Mouse (Mus musculus) forebrain, embryonic 11.5 days (tissue): ENCODE measurements around the gene Lmx1b. TPM values are rescaled to one million over a fixed set of nuclear protein-coding genes. Genes with fewer than 3 reads are reported as not detected.

ENCODE experiments used
- ATAC-seq: fragments of 200-750 bp; cut with Nextera tagmentation; replicated peaks from 2 replicates; pipeline ENCODE4 v1.8.0; 2017; ENCODE audit warnings: moderate TSS enrichment; ENCODE audit not compliant: low FRiP score
- DNase-seq: peaks from one replicate; pipeline ENCODE4 v3.0.0-alpha.2; 2017; ENCODE audit warnings: low spot score
- H3K27ac ChIP-seq: fragments of 300-500 bp; sonication (generic); 2 replicates; pipeline ENCODE4 v1.5.1; 2014; ENCODE audit warnings: low read depth, low read length
- H3K27me3 ChIP-seq: fragments of 300-500 bp; sonication (generic); 2 replicates; pipeline ENCODE4 v1.6.1; 2014; ENCODE audit warnings: mild to moderate bottlenecking, low read length, mixed read lengths; ENCODE audit not compliant: control insufficient read depth, insufficient read depth
- H3K36me3 ChIP-seq: fragments of 300-500 bp; sonication (generic); 2 replicates; pipeline ENCODE4 v1.6.1; 2014; ENCODE audit warnings: mild to moderate bottlenecking, low read length, moderate library complexity, mixed read lengths; ENCODE audit not compliant: control insufficient read depth, insufficient read depth
- H3K4me1 ChIP-seq: fragments of 300-500 bp; sonication (generic); replicated peaks from 2 replicates; pipeline ENCODE4 v1.6.1; 2014; ENCODE audit warnings: low read length, mixed read lengths; ENCODE audit not compliant: control insufficient read depth, insufficient read depth
- H3K4me2 ChIP-seq: fragments of 300-500 bp; sonication (generic); 2 replicates; pipeline ENCODE4 v1.6.1; 2014; ENCODE audit warnings: low read depth, mild to moderate bottlenecking, low read length, moderate library complexity, mixed read lengths; ENCODE audit not compliant: severe bottlenecking
- H3K4me3 ChIP-seq: fragments of 300-500 bp; sonication (generic); 2 replicates; pipeline ENCODE4 v1.5.1; 2014; ENCODE audit warnings: low read depth, low read length
- H3K9ac ChIP-seq: fragments of 300-500 bp; sonication (generic); 2 replicates; pipeline ENCODE4 v1.6.1; 2014; ENCODE audit warnings: low read length
- H3K9me3 ChIP-seq: fragments of 300-500 bp; sonication (generic); 2 replicates; pipeline ENCODE4 v1.6.1; 2016; ENCODE audit warnings: low read length, mixed read lengths; ENCODE audit not compliant: control insufficient read depth
- WGBS: fragments of 180-500 bp; shearing (Covaris S2); extraction: QIAGEN DNeasy Blood & Tissue Kit; methylation state at CpG from one replicate; pipeline ENCODE4 v1.1.7; 2014; 5-methylcytosine and 5-hydroxymethylcytosine counted together
- polyA plus RNA-seq: library from polyadenylated mRNA; unstranded; fragments of >200 nt; fragmentation: Nextera tagmentation; extraction: Ambion mirVana; gene quantifications from 2 replicates; pipeline ENCODE4 v1.2.1, GENCODE M21; 2014

Lmx1b gene
- polyA plus RNA-seq, 1 experiment from 2014 or later: 1.0 TPM

GRCm38 (mm10) chr2:33600520-33600919, 39.8 kb downstream of the Lmx1b start:
- ATAC-seq (no peak), DNase-seq (no peak)
- H3K27ac ChIP-seq: no peak overlapping the region
- H3K36me3 ChIP-seq: no peaks in the 10 kb centered on the region
- no peaks in the 10 kb centered on the region for H3K9me3 ChIP-seq
- peaks cover 5% of the 10 kb centered on the region for H3K4me1 ChIP-seq
- peaks cover 22% of the 10 kb centered on the region for H3K27me3 ChIP-seq
- no peak overlapping the region for H3K4me3 ChIP-seq
- no peak overlapping the region for H3K9ac ChIP-seq
- H3K4me2 ChIP-seq: no peak overlapping the region
- WGBS: 55% methylated on average over 6 of the region's 6 CpGs

DNA sequence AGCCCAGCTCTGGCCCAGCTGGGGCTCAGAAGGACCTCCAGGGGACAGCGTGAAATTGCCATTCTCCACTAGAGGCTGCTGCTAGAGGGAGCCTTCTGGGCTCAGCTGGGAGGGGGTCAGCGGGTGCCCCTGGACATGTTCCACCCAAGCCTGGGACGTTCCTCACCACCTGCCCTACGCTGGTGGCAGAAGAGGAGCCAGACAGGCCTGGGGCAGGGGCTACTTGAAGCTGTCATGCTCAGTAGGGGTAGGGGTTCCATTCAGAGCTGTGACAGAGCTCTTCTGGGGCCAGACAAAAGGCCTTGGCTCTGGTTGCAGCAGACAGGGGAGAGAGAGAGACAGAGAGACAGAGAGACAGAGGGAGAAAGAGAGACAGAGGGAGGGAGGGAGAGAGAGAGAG, 42.9 kb downstream of the Lmx1b start:
- ATAC-seq: no peak

DNA sequence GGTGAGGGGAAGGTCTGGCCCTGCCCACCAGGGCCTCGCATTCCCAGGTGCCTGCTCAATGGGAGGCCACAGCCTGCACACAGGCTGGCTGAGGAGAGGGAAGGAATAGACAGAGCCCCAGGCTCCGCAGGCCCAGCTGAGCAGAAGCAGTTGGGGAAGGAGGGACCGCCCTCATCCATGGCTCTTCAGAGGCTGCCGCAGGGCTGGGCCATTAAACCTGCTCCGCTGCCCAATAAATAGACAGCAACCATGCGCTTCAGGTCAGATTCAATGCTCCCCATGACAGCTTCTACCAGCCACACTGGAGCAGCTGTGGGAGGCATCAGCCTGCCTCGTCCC, 45.3 kb downstream of the Lmx1b start:
- H3K27me3 ChIP-seq: peaks cover 16% of the 10 kb centered on the region

More for the DNA sequence above, 42.9 kb downstream of the Lmx1b start:
- peaks cover 18% of the 10 kb centered on the region for H3K4me1 ChIP-seq
- 45% methylated on average over 4 of the region's 4 CpGs for WGBS
- H3K9me3 ChIP-seq: no peaks in the 10 kb centered on the region
- DNase-seq: no peak
- H3K9ac ChIP-seq: no peak overlapping the region
- H3K27ac ChIP-seq: no peak overlapping the region
- no peak overlapping the region for H3K4me3 ChIP-seq
- H3K36me3 ChIP-seq: no peaks in the 10 kb centered on the region
- H3K4me2 ChIP-seq: no peak overlapping the region
- H3K27me3 ChIP-seq: peaks cover 13% of the 10 kb centered on the region

DNA sequence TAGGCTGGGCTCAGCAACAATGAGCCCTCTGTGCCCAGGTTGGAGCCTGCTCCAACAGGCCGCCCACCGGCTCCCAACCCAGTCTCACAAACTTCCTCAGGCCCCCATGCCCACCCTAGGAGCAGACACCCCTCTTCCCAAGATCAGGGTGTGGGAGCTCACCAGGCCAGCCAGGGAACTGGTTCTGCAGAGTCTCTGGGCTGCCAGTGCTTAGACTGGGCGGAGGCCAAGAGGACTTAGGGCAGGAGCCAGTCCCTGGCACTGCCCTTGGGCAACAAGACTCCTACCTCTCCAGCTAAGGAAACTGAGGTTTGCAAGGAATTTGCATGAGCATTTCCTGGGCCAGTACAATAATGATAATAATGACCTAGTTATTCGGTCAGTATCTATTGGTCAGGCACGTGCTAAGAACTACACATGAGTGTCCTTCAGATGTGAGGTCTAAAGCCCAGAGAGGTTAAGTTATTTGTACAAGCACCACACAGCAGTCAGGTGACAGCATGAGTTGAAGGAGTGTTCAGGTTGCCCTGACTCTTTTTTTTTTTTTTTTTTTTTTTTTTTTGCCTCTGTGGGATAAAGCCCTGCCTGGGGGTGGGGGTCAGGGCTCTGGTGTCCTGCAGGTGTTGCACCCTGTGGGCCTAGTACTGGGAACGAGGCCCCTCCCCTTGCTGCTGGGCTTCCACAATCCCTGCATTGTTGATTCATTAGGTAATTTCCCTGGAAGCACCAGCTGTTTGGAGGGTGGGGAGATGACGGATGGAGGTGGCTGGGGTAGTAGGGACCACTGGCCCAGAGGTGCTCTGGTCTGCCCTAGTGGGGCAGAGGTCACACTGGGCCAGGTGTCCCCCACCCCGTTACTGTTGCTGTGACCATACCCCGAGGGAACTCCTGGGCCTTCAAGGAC, 45.9 kb downstream of the Lmx1b start:
- Histone ChIP-seq H3K27me3 (peaks cover 16% of the 10 kb centered on the region), H3K4me3 (no peak overlapping the region), H3K9me3 (no peaks in the 10 kb centered on the region), H3K4me1 (peaks cover 20% of the 10 kb centered on the region), H3K4me2 (no peak overlapping the region), H3K9ac (no peak overlapping the region), H3K36me3 (no peaks in the 10 kb centered on the region), H3K27ac (no peak overlapping the region)
- WGBS: 47% methylated on average over 9 of the region's 9 CpGs
- ATAC-seq (0 out of 2 replicates have a peak, but pooled peaks have one; percentile 9), DNase-seq (no peak)

More for the DNA sequence above, 45.3 kb downstream of the Lmx1b start:
- H3K4me3 ChIP-seq: no peak overlapping the region
- no peak overlapping the region for H3K27ac ChIP-seq
- no peaks in the 10 kb centered on the region for H3K9me3 ChIP-seq
- no peak overlapping the region for H3K9ac ChIP-seq
- ATAC-seq (0 out of 2 replicates have a peak, but pooled peaks have one; percentile 11), DNase-seq (no peak)
- H3K4me1 ChIP-seq: peaks cover 20% of the 10 kb centered on the region
- 11% methylated on average over 7 of the region's 7 CpGs for WGBS
- H3K36me3 ChIP-seq: no peaks in the 10 kb centered on the region
- H3K4me2 ChIP-seq: no peak overlapping the region

GRCm38 (mm10) chr2:33592931-33593555, 47.3 kb downstream of the Lmx1b start:
- Histone ChIP-seq H3K4me3 (no peak overlapping the region), H3K4me1 (peaks cover 20% of the 10 kb centered on the region), H3K27me3 (peaks cover 17% of the 10 kb centered on the region), H3K9ac (peak overlapping the region; percentile 17; the same call in 1 of the 2 replicates), H3K36me3 (no peaks in the 10 kb centered on the region), H3K9me3 (no peaks in the 10 kb centered on the region), H3K27ac (no peak overlapping the region), H3K4me2 (no peak overlapping the region)
- 4% methylated on average over 12 of the region's 12 CpGs for WGBS
- ATAC-seq: peak; percentile 72
- peak; percentile 84 for DNase-seq

- Histone ChIP-seq H3K9ac (no peak overlapping the region), H3K4me2 (no peak overlapping the region), H3K27me3 (peaks cover 45% of the 10 kb centered on the region), H3K9me3 (no peaks in the 10 kb centered on the region), H3K4me3 (no peak overlapping the region), H3K27ac (no peak overlapping the region), H3K4me1 (peaks cover 26% of the 10 kb centered on the region), H3K36me3 (no peaks in the 10 kb centered on the region)
- 79% methylated on average over 9 of the region's 9 CpGs for WGBS
- ATAC-seq (no peak), DNase-seq (no peak)
These were observed 51.0 kb downstream of the Lmx1b start for GRCm38 (mm10) chr2:33589280-33589679.

DNA sequence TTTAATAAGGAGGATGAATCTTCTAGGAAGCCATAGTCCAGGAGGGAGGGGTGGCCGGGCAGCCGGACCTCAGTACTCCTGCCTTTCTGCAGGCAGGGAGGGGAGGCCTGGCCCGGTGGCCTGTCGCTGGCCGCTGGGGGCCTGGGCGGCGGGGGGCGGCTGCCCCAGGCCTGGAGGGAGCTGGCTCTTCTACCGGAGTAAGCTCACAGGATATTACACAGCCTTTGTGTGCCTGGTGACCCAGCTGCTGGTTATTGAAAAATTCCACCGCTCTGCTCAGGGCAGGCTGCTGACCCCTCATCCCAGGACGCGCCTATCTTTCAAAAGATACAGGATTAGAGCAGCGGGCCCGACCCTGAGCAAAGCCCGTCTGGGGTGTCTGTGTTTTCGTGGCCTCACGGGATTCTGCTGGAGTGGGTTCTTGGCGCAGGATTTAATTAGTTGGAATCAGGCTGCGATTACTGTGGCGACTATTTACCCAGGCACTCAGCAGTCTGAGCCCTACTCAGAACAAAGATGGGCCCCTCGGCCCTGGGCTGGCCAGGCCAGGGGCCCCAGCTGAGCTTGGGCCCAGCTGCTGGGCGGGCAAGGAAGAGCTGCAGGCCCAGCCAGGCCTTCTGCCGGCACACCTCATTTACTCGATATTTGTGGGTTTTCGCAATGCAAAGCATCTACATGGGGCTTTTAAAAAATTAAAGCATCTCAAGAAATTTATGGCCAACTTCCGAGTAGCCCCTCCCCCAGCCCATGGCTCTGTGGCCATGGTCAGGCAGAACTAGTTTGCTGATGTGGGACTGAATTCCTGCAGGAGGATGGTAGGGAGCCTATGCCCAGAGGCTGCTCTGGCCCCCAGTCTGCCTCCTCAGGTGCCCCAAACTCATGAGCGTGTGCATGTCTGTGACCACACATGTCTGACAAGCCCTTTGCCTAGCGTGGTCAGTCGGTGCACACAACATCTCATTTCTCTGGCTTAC, 55.1 kb downstream of the Lmx1b start:
- H3K27me3 ChIP-seq: peaks cover 77% of the 10 kb centered on the region
- H3K4me3 ChIP-seq: no peak overlapping the region
- ATAC-seq (peak; percentile 39; the same call in 1 of the 2 replicates), DNase-seq (peak; percentile 68)
- no peak overlapping the region; the same call in 1 of the 2 replicates for H3K9ac ChIP-seq
- peak overlapping the region; percentile 12; the same call in 1 of the 2 replicates for H3K4me2 ChIP-seq
- H3K36me3 ChIP-seq: no peaks in the 10 kb centered on the region
- no peaks in the 10 kb centered on the region for H3K9me3 ChIP-seq
- WGBS: 18% methylated on average over 29 of the region's 29 CpGs
- H3K4me1 ChIP-seq: peaks cover 41% of the 10 kb centered on the region
- peak overlapping the region; percentile 18; the same call in 1 of the 2 replicates for H3K27ac ChIP-seq

DNA sequence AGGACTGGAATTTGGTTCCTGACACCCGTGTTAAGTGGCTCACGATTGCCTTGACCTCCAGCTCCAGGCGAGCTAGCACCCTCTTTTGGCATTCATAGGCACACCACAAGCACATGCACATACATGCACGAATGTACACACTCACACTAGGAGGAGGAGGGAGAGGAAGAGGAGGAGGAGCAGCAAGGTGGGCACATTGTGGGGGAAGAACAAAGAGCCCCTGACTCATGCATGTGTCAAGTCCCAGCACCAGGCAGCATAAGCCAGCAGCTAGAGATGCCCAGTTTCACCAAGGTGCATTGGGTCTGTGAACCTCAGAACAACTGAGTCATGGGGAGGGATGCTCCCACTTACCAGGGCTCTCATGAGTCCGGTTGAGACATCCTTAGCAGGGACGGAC, 56.5 kb downstream of the Lmx1b start:
- no peak for DNase-seq
- Histone ChIP-seq H3K4me2 (no peak overlapping the region), H3K27me3 (peaks cover 89% of the 10 kb centered on the region), H3K36me3 (no peaks in the 10 kb centered on the region), H3K27ac (no peak overlapping the region), H3K4me1 (peaks cover 45% of the 10 kb centered on the region), H3K9ac (no peak overlapping the region), H3K4me3 (no peak overlapping the region), H3K9me3 (no peaks in the 10 kb centered on the region)
- no peak for ATAC-seq
- 8% methylated on average over 6 of the region's 6 CpGs for WGBS
